Mouse (Mus musculus) layer of hippocampus, postnatal 10 days (tissue): Measurements from ENCODE around the gene Ostf1. TPM values are rescaled to one million over a fixed set of nuclear protein-coding genes. Genes with fewer than 3 reads are reported as not detected.

Source experiments
- DNase-seq, 2 experiments: peaks; one replicate each; pipeline ENCODE4 v3.0.0; 2021; ENCODE audit warnings: low spot score in 2 of 2
- total RNA-seq, 2 experiments: library from RNA; stranded (reverse); gene quantifications; 2 replicates each; pipeline ENCODE4 v1.2.3; 2021

The Ostf1 gene
- total RNA-seq, 2 experiments from 2014 or later: 30.6 to 38.2 TPM

DNA sequence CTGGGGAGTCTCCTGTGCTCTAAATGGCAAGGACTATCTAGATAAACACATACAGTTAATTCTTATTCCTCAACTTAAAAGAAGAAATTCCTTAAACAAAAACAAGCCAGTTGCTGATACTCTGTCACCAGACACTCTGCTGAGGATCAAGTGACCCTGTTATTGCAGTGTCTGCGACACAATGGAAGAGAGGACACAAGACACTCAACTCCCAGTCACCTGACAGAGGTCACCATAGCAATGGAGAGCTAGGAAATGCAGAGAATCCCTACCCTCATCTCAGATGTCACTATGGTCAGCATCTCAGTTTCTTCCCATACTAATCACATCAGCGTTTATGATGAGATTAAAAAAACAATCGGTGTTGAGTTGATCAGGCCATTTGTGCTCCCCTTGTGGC lies 58.2 kb downstream of the Ostf1 start:
- no peak for DNase-seq

DNA sequence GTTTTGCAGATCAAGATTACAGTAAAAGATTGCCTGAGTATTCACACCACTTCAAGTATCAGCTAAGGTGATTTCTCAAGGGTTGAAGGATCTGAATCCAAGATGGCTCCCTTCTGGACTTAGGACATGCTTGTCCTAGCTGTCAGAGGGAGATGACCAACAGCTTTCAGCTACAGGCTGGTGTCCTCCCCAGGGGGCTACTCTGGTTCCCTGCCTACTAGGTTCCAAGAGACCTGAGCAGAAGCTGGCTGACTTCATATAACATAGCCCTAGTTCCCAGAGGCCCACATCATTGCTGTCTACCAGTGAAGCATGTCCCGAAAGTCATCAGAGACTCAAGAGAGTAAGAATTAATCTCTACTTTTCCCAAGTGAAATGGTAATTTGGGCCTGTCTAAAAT lies 62.1 kb downstream of the Ostf1 start:
- DNase-seq: no peak

GRCm38 (mm10) chr19:18568828-18569430 lies 62.7 kb downstream of the Ostf1 start:
- DNase-seq: no peak

GRCm38 (mm10) chr19:18567936-18568827 lies 63.4 kb downstream of the Ostf1 start:
- no peak for DNase-seq

DNA sequence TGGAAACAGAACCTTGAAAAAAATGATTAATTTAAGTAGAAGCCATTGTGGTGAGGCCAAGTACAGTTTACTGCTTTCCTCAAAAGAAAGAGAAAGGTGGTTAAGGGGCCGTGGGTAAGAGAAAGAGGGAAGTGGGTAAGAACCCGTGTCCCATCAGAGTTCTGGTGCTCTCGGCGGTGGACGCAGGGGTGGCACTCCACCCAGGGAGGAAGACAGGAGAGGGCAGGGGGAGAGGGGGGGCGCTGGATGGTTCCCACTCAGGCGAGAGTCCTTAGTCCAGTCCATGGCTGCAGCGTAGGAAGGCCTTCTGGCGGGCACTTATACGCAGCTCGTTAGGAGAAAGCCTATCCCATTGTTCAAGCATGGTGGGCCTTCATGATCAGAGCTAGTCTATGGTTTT lies 64.1 kb downstream of the Ostf1 start:
- no peak for DNase-seq

- DNase-seq: no peak
These were observed 73.9 kb downstream of the Ostf1 start for GRCm38 (mm10) chr19:18557708-18558107.

DNA sequence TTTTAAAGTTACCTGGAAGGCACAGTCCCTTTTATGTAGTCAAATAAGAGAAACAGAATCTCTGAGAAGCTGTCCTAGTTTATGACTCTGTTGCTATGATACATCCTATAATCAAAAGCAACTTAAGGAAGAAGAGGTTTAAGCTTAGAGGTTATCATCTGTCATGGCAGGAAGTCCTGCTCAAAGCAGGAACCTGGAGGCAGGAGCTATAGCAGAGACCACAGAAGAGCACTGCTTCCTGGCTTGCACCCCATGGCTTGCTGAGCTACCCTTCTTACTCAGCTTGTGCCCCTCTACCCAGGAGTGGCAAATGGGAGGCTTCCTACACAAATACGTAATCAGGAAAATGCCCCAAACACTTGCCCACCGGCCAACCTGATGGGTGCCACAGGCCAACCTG lies 76.0 kb downstream of the Ostf1 start:
- no peak for DNase-seq

GRCm38 (mm10) chr19:18548668-18549067 lies 83.0 kb downstream of the Ostf1 start:
- peak; percentile 77 to 83 for DNase-seq

Other genes starting within 250 kb of the Ostf1 start
- 1 to 10 TPM; 7.4 to 8.0 TPM for gene Nmrk1, start 127 bp upstream of the Ostf1 start, total RNA-seq
- 10 to 100 TPM; 11.4 to 11.6 TPM for gene Carnmt1, start 38.9 kb upstream of the Ostf1 start, total RNA-seq
- 10 to 100 TPM; 22.9 to 23.0 TPM for gene D030056L22Rik, start 81.4 kb upstream of the Ostf1 start, total RNA-seq
- gene Trpm6, start 118.2 kb upstream of the Ostf1 start, total RNA-seq: 1 to 10 TPM in 1 of 2 experiments, under 1 TPM in 1; 0.76 to 1.0 TPM